Mouse (Mus musculus) E14TG2a.4 (cell line): ENCODE results near the gene Rfx1.

Experiments
- CTCF ChIP-seq: conservative IDR thresholded peaks from 2 replicates; pipeline ENCODE4 v1.5.1; 2014; ENCODE audit warnings: low read length
- POU5F1 ChIP-seq: IDR thresholded peaks from 2 replicates; pipeline ENCODE4 v1.6.1; 2014; ENCODE audit warnings: low read length, borderline replicate concordance

- TF ChIP-seq CTCF (no peak), POU5F1 (no peak)
Measured at GRCm38 (mm10) chr8:84060245-84060644, 6.4 kb upstream of the Rfx1 start.
